Mouse (Mus musculus) gonadal fat pad, adult 2 months (tissue): ENCODE results near the gene Marveld2. TPM values are rescaled to one million over a fixed set of nuclear protein-coding genes. Genes with fewer than 3 reads are reported as not detected.

ENCODE experiments used
- polyA plus RNA-seq: library from polyadenylated mRNA; depleted of rRNA; stranded (reverse); fragments of >200 nt; gene quantifications from 2 replicates; pipeline ENCODE4 v1.2.3, GENCODE M21; 2012; rRNA removed

Gene Marveld2
- polyA plus RNA-seq, 1 experiment, result 10.3 TPM

Other genes starting within 250 kb of the Marveld2 start
- 0.54 and 0.94 TPM in 2 replicates for gene Naip1, start 164.1 kb downstream of the Marveld2 start, polyA plus RNA-seq
- 13.5 and 18.3 TPM in 2 replicates for gene Gtf2h2, start 124.4 kb downstream of the Marveld2 start, polyA plus RNA-seq
- 10.0 and 12.8 TPM in 2 replicates for gene Ocln, start 64.3 kb downstream of the Marveld2 start, polyA plus RNA-seq
- gene Ak6, start 34.0 kb upstream of the Marveld2 start, polyA plus RNA-seq, result 50.3 and 61.2 TPM in 2 replicates
- gene Rad17, start 34.1 kb upstream of the Marveld2 start, polyA plus RNA-seq, result 5.5 and 5.8 TPM in 2 replicates
- 2.6 and 5.2 TPM in 2 replicates for gene Taf9, start 34.6 kb upstream of the Marveld2 start, polyA plus RNA-seq
- gene Ccdc125, start 52.7 kb upstream of the Marveld2 start, polyA plus RNA-seq, result 2.2 and 3.5 TPM in 2 replicates
- 19.7 and 20.7 TPM in 2 replicates for gene Cdk7, start 114.0 kb upstream of the Marveld2 start, polyA plus RNA-seq
- gene Mrps36, start 127.7 kb upstream of the Marveld2 start, polyA plus RNA-seq, result 43.7 and 45.6 TPM in 2 replicates
- gene Cenph, start 158.9 kb upstream of the Marveld2 start, polyA plus RNA-seq, result 0.38 and 0.45 TPM in 2 replicates
- 2.2 and 3.5 TPM in 2 replicates for gene Ccnb1, start 169.6 kb upstream of the Marveld2 start, polyA plus RNA-seq
- 36.2 and 40.6 TPM in 2 replicates for gene Slc30a5, start 216.5 kb upstream of the Marveld2 start, polyA plus RNA-seq